Mouse (Mus musculus) spleen, adult 2 months (tissue): Measurements from ENCODE around the gene Alkbh6.

Source experiments
- CTCF ChIP-seq: fragments of 200-500 bp; IDR thresholded peaks from 2 replicates; pipeline ENCODE4 v1.5.1; 2011; ENCODE audit warnings: mild to moderate bottlenecking, inconsistent platforms; ENCODE audit not compliant: insufficient read depth, insufficient read length, insufficient replicate concordance; ENCODE audit errors: extremely low read depth
- POLR2A ChIP-seq: fragments of 200-500 bp; IDR thresholded peaks from 2 replicates; pipeline ENCODE4 v1.6.1; 2011; ENCODE audit warnings: low read depth, low read length, inconsistent platforms

DNA sequence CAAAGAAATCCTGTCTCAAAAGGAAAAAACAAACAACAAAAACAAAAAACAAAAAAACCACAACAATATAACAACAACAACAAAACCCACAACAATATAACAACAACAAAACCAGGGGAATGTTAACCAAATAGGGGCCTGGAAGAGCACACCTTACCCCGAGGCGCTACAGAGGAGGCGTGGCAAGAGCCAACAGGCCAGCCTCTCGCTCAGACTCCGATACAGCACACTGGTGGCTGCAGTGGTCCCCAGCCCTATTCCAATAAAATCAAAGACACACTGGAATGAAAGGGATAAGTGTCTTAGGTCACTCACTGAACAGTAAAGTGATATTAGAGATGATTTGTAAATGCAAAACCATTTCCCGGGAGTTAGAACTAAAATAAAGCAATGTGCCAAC is 29.0 kb upstream of the Alkbh6 start:
- TF ChIP-seq POLR2A (no peak), CTCF (no peak)
